Mouse (Mus musculus) heart, postnatal 0 days (tissue): ENCODE results near the gene Wfdc3.

Experiments used
- CTCF ChIP-seq: IDR thresholded peaks from 2 replicates; pipeline ENCODE4 v1.5.1; 2016; ENCODE audit warnings: antibody characterized with exemption, control low read depth, low read depth
- EP300 ChIP-seq: IDR thresholded peaks from 2 replicates; pipeline ENCODE4 v1.6.1; 2016; ENCODE audit warnings: antibody characterized with exemption, low read depth

GRCm38 (mm10) chr2:164788411-164788810, 42.7 kb upstream of the Wfdc3 start:
- TF ChIP-seq CTCF (no peak), EP300 (no peak)
